In the genomic region with DNA sequence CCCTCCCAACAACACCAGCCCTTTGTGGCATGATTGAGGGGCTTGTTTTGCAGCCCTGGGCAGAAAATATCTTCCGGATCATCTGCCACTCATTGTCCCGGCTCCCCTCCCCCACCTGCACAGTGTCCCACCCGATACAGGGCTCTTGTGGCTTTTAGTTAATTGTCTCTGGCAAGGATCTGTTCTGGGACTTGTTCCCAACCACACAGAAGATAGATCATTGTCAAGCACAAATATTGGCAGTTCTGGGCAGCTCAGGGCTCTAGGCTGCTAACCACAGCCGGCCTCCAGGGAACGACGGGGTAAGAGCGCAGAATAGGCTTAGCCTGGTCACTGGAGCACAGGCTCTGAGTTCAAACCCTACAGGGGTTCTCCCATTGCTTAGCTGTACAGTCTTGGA, we compare ENCODE assay signal across 10 mouse cellular contexts. TPM values are rescaled to one million over a fixed set of nuclear protein-coding genes. Genes with fewer than 3 reads are reported as not detected.
A peak's percentile ranks its signal among the peaks of the same experiment; 100 is the strongest.
DNase-seq lines count a peak whose midpoint lies in the region; ATAC-seq and TF ChIP-seq lines count a peak whose summit lies in the region.
"Had no signal": no experiment of that assay in that cellular context is flagged by ENCODE, and none has a peak within 500 bp of the region (broad histone marks: within the 10 kb centered on the region; RNA-seq: fewer than 3 reads in every experiment).

No protein-coding gene starts in this region.

- no peak overlapping the region for H3K4me3 ChIP-seq in liver, adult 2 months (ENCODE audit: insufficient read depth, low read depth, low read length)
- no peak overlapping the region for H3K4me3 ChIP-seq in hindbrain, embryonic 15.5 days
- no peak overlapping the region for H3K4me3 ChIP-seq in neural tube, embryonic 11.5 days (ENCODE audit: low read depth, low read length)
- H3K4me3 ChIP-seq: gastrocnemius, adult 2 months; limb, embryonic 15.5 days had no signal

- TF ChIP-seq POLR2A in liver, adult 2 months (IDR thresholded peaks at IDR 0.05; ENCODE audit: extremely low read depth, insufficient read depth, low read length) = no peak

- H3K9ac ChIP-seq in liver, adult 2 months (ENCODE audit: low read depth, low read length) = no peak overlapping the region
- no peak overlapping the region for H3K9ac ChIP-seq in hindbrain, embryonic 15.5 days
- H3K9ac ChIP-seq in neural tube, embryonic 11.5 days (ENCODE audit: low read length) = no peak overlapping the region
- H3K9ac ChIP-seq: limb, embryonic 15.5 days had no signal

- H3K79me2 ChIP-seq in liver, adult 2 months (ENCODE audit: control insufficient read depth, insufficient read depth, low read length) = no peaks in the 10 kb centered on the region

- no peaks in the 10 kb centered on the region for H3K9me3 ChIP-seq in hindbrain, embryonic 15.5 days
- no peaks in the 10 kb centered on the region for H3K9me3 ChIP-seq in neural tube, embryonic 11.5 days (ENCODE audit: control insufficient read depth, low read length)
- H3K9me3 ChIP-seq: limb, embryonic 15.5 days had no signal

- H3K36me3 ChIP-seq in liver, adult 2 months (ENCODE audit: control insufficient read depth, insufficient read depth, low read length) = no peaks in the 10 kb centered on the region
- no peaks in the 10 kb centered on the region for H3K36me3 ChIP-seq in hindbrain, embryonic 15.5 days
- H3K36me3 ChIP-seq in neural tube, embryonic 11.5 days (ENCODE audit: control insufficient read depth, insufficient read depth, low read length) = no peaks in the 10 kb centered on the region
- H3K36me3 ChIP-seq: limb, embryonic 15.5 days had no signal

- TF ChIP-seq CTCF in liver, adult 2 months (IDR thresholded peaks at IDR 0.05; ENCODE audit: low read depth, low read length) = no peak

- no peak overlapping the region for H3K27ac ChIP-seq in liver, adult 2 months (replicated peaks; ENCODE audit: insufficient read depth, low read depth, low read length)
- H3K27ac ChIP-seq in hindbrain, embryonic 15.5 days (replicated peaks) = no peak overlapping the region
- no peak overlapping the region for H3K27ac ChIP-seq in neural tube, embryonic 11.5 days (ENCODE audit: low read depth, low read length)
- H3K27ac ChIP-seq: gastrocnemius, adult 2 months; limb, embryonic 15.5 days had no signal

- DNase-seq in liver, adult 2 months (ENCODE audit: extremely low read depth, low read depth, low spot score) = peak; percentile 33
- DNase-seq in liver = no peak
- peak; percentile 7 for DNase-seq in embryo, embryonic 11.5 days (ENCODE audit: low read depth, low spot score)
- DNase-seq in neural tube, embryonic 11.5 days (ENCODE audit: low spot score) = peak; percentile 56
- no peak for DNase-seq in spleen, postnatal 36 days (ENCODE audit: low spot score in 2 of 2)
- DNase-seq in kidney, postnatal 36 days = no peak
- DNase-seq: cerebellum, adult 18-20 months; gastrocnemius, adult 2 months had no signal

- no peak overlapping the region for H3K4me2 ChIP-seq in hindbrain, embryonic 15.5 days
- no peak overlapping the region for H3K4me2 ChIP-seq in neural tube, embryonic 11.5 days (ENCODE audit: low read depth)
- H3K4me2 ChIP-seq: limb, embryonic 15.5 days had no signal

- peak; percentile 28; the same call in 1 of the 2 replicates for ATAC-seq in hindbrain, embryonic 15.5 days (ENCODE audit: low FRiP score, low read depth)
- no peak for ATAC-seq in neural tube, embryonic 11.5 days (ENCODE audit: insufficient read depth, low FRiP score, low TSS enrichment)

- H3K27me3 ChIP-seq in liver, adult 2 months (ENCODE audit: control insufficient read depth, insufficient read depth, low read length) = no peaks in the 10 kb centered on the region
- peaks cover 9% of the 10 kb centered on the region; the same call in 1 of the 2 replicates for H3K27me3 ChIP-seq in hindbrain, embryonic 15.5 days
- H3K27me3 ChIP-seq in neural tube, embryonic 11.5 days (ENCODE audit: control insufficient read depth, insufficient read depth, low read length) = 0 out of 2 replicates have a peak, but pooled peaks cover 3% of the 10 kb centered on the region

- H3K4me1 ChIP-seq in liver, adult 2 months (ENCODE audit: control insufficient read depth, insufficient read depth, low read length) = no peaks in the 10 kb centered on the region
- peaks cover 48% of the 10 kb centered on the region for H3K4me1 ChIP-seq in hindbrain, embryonic 15.5 days (replicated peaks)
- peaks cover 5% of the 10 kb centered on the region; the same call in 1 of the 2 replicates for H3K4me1 ChIP-seq in neural tube, embryonic 11.5 days (ENCODE audit: control insufficient read depth, insufficient read depth, low read length)

- WGBS in liver, adult 2 months = 18% methylated on average over 7 of the region's 7 CpGs
- WGBS in hindbrain, embryonic 15.5 days = 16% methylated on average over 7 of the region's 7 CpGs
- WGBS in neural tube, embryonic 11.5 days = 40% methylated on average over 7 of the region's 7 CpGs

RNA-seq across cellular contexts. Expression of gene Tox2, which starts 33.1 kb away (rescaled TPM):
- 0.09 and 0.20 TPM in 2 replicates for total RNA-seq in liver, adult 2 months (2014; rRNA removed)
- polyA plus RNA-seq in liver, adult 2 months (2012; rRNA removed) = 0.27 and 0.41 TPM in 2 replicates
- polyA plus RNA-seq in hindbrain, embryonic 15.5 days (2015; fragmentation: Nextera tagmentation; extraction: Ambion mirVana) = 26.1 and 32.2 TPM in 2 replicates
- 18.0 and 20.3 TPM in 2 replicates for polyA plus RNA-seq in neural tube, embryonic 11.5 days (2014; fragmentation: Nextera tagmentation; extraction: Ambion mirVana)

Comparison
In these comparisons a context has a peak if more than half of its experiments do, and no peak if none do; other contexts are left out.
1. DNase-seq: peak in liver, adult 2 months (single experiment), embryo, embryonic 11.5 days (single experiment) and neural tube, embryonic 11.5 days (single experiment); none in liver (single experiment), spleen, postnatal 36 days (0 of 2) and kidney, postnatal 36 days (0 of 2).
2. RNA of gene Tox2, which starts 33.1 kb away (polyA plus RNA-seq): 26.1 to 32.2 TPM in hindbrain, embryonic 15.5 days and 18.0 to 20.3 TPM in neural tube, embryonic 11.5 days; 0.27 to 0.41 TPM in liver, adult 2 months; every median in the first group is over 10 times any median in the second.